Mouse (Mus musculus) left cerebral cortex, postnatal 14 days (tissue): Measurements from ENCODE around the gene Mcf2l. TPM values are rescaled to one million over a fixed set of nuclear protein-coding genes. Genes with fewer than 3 reads are reported as not detected.

Experiments used
- DNase-seq, 2 experiments: peaks; one replicate each; pipeline ENCODE4 v3.0.0; 2021 to 2022; ENCODE audit warnings: low spot score in 2 of 2, mixed read lengths in 1 of 2
- intact Hi-C: fragments of 180-260 bp; cut with DNase I; formaldehyde crosslinking; loops from one replicate; pipeline ENCODE4 v1.15.1; 2025
- total RNA-seq, 2 experiments: library from RNA; stranded (reverse); gene quantifications; 2 replicates each; pipeline ENCODE4 v1.2.3; 2021

The Mcf2l gene
- total RNA-seq, 2 experiments from 2014 or later = 249 to 271 TPM

DNA sequence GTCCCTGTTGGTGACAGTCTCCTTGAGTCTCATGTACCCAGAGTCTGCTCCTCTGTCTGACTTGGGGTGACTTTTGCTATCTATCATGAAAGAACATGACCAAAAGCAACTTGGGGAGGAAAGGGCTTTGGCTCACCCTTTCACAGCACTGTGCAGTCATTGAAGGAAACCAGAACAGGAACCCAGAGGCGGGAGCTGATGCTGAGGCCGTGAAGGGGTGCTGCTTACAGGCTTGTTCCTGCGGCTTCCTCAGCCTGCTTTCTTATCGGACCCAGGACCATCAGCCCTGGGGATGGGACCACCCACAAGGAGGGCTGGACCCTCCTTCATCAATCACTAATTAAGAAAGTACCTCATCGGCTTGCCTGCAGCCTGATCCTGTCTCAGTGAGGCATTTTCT is 103.1 kb downstream of the Mcf2l start:
- DNase-seq = no peak
- intact Hi-C loops = no loop called here

DNA sequence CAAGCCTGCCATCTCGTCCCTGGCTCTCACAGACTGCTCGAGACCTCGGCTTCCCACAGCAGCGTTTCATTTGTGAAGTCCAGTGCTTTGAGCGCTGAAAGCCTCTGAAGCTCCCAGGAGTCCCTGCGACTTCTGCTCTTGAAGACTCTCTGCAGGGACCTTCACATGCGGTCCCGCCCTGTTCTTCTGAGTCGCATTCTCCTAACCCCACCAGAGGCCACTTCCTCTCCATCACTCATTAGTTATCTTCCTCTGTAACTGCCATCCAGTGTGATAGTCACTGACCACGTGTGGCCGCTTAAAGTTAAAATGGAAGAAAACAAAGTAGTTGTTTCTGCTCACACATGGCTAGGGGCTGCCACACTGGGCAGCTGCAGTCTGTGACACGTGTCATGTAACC is 103.7 kb downstream of the Mcf2l start:
- intact Hi-C loops = no loop called here
- no peak for DNase-seq

- intact Hi-C loops = no loop called here
- no peak for DNase-seq
Measured at GRCm38 (mm10) chr8:12978308-12978707, 104.7 kb downstream of the Mcf2l start.

- intact Hi-C loops = no loop called here
Measured at GRCm38 (mm10) chr8:12978726-12979125, 105.1 kb downstream of the Mcf2l start.

GRCm38 (mm10) chr8:12983681-12984467 is 110.3 kb downstream of the Mcf2l start:
- DNase-seq = peak; percentile 85 to 95
- intact Hi-C loops = loop anchor here (5.0 kb wide), 1 partner anchor 67 kb away; no protein-coding TSS in a partner anchor

More at GRCm38 (mm10) chr8:12978726-12979125, 105.1 kb downstream of the Mcf2l start:
- peak; percentile 63 to 69 for DNase-seq

GRCm38 (mm10) chr8:12984601-12985243 is 111.1 kb downstream of the Mcf2l start:
- intact Hi-C loops = loop anchor here (5.0 kb wide), 1 partner anchor 67 kb away; no protein-coding TSS in a partner anchor

GRCm38 (mm10) chr8:12985259-12985658 is 111.7 kb downstream of the Mcf2l start:
- intact Hi-C loops = no loop called here
- peak; percentile 75 to 82 for DNase-seq

More at GRCm38 (mm10) chr8:12984601-12985243, 111.1 kb downstream of the Mcf2l start:
- DNase-seq = no peak

DNA sequence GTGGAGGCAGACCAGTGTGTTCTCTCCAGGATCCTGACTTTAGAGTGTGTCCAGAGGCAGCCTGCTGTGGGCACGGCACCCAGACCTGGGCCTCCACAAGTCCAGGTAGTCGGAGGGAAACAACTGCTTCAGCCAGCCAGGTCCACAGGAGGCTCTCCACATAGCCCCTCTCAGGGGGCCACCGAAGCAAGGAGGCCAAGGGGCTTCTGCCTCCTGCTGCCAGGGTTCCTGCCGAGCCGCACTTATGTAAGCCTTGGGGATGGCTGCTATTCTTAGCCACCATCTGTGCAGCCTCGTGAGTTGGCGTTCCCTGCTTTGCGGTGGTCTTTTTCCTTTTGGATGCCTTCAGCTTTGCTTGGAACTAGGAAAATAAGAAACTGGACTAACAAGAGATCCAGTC is 114.0 kb downstream of the Mcf2l start:
- intact Hi-C loops = loop anchor here (2.0 kb wide), 1 partner anchor 91 kb away; no protein-coding TSS in a partner anchor
- DNase-seq = peak; percentile 71 to 84

DNA sequence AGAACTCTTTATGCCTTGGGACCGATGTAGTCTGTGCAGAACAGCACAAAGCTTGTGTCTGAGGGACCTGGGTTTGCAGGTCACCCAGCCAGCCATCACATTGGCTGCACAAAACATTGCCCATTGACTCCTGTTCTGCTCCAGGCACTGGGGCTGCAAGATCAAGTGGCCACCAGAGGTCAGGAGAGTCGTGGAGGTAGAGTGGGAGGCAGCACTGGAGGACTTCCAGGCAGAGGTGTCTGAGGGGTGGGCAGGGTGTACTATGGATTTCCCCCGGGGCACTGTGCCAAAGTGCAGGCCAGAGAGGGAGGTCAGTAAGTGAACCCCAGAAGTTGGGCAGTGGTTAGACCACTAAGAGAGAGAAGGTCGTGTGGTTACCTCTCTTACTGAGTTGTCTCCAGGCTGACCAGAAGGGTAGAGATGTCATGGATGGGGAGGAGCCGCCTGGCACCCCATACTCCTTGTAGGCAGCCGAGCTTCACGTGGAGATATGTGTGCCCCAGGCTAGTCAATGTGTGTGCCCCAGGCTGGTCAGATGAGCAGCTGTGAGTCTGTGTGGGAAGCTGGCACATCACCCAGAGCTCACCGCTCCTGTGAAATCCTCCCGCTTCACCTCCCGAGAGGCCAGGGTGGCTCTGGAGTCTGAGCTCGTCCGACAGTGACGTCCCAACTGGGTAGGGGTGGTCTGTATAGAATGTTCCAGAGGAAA is 115.3 kb downstream of the Mcf2l start:
- intact Hi-C loops = no loop called here
- no peak for DNase-seq

GRCm38 (mm10) chr8:12991411-12991810 is 117.8 kb downstream of the Mcf2l start:
- DNase-seq = peak in 1 of 2 experiments; percentile 21
- intact Hi-C loops = no loop called here

DNA sequence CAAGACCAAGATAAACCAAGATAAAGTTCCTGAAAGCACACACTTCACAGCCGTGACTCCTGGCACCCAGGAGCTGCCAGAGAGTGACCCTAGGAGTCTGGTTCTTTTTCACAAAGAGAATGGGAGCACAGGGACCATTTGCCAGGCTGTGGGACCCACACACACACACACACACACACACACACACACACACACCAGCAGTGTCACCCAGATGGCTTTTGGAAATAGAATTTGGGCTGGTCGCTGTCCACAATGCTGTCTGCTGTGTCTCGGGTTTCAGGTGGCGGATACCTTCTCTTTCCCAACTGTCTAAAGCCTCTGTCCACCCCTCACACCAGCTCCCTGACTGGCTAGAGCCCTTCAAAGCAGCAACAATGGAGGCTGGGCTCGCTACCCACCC is 120.9 kb downstream of the Mcf2l start:
- DNase-seq = no peak
- intact Hi-C loops = no loop called here

- intact Hi-C loops = no loop called here
- peak; percentile 50 to 53 for DNase-seq
Measured at GRCm38 (mm10) chr8:12995481-12995880, 121.9 kb downstream of the Mcf2l start.

DNA sequence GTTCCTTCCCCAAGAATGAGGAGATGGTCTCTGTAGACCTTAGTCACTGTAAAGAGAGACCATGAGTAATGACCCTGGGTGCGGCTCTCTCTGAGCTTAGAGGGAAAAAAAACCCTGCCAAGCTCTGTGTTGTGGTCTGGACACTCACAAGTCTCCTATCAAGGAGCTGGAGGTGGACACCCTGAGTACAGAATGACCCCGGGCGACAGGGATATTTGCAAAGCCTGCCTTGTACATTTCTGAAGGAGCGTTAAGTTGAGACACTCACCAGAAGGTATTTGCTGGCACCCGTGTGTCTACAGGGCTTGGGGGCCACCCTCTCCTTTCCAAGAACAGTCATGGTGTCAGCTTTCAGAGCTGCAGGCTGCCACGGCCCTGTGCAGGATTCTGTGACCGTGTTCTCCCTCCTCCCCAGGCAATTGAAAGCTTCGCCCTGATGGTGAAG is 123.2 kb downstream of the Mcf2l start:
- DNase-seq = no peak
- intact Hi-C loops = no loop called here

DNA sequence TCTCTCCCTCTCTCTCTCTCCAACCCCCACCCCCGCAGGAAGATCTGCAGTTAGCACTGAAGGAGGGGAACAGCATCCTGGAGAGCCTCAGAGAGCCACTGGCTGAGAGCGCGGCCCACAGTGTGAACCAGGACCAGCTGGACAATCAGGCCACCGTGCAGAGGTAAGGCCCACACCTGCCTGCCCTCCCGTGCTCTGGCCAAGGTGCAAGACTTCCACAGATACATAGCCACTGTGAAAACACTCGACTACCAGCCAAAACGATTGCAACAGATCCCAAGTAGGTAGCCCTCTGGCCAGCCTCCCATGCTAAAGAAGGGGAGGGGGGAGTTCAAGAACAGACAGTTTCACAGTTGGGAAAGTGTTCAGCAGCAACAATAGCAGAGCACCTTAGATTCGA is 124.7 kb downstream of the Mcf2l start:
- intact Hi-C loops = no loop called here
- DNase-seq = no peak

GRCm38 (mm10) chr8:12999793-13000192 is 126.2 kb downstream of the Mcf2l start:
- intact Hi-C loops = loop anchor here (5.0 kb wide), 1 partner anchor 88 kb away; no protein-coding TSS in a partner anchor
- DNase-seq = peak in 1 of 2 experiments; percentile 53

DNA sequence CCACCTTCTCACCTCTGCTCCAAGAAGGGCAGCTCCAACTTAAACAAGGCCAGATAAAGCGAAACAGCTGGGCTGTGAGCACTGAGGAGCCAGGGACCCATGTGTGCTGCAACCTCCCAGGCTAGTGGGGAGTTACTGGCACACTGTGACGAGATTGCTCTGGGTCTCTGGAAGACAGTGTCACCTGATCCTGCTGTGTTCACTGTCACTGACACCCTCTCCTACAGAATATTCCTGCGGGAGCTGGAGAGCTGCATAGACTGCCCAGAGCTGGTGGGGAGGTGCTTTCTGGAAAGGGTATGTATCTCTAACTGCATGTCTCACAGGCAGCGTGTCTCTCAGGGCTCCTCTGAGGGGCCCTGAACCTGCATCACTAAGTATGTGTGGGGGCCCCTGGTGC is 133.9 kb downstream of the Mcf2l start:
- intact Hi-C loops = no loop called here
- DNase-seq = no peak

GRCm38 (mm10) chr8:13010313-13010712 is 136.7 kb downstream of the Mcf2l start:
- intact Hi-C loops = loop anchor here (5.0 kb wide), 1 partner anchor 82 kb away; no protein-coding TSS in a partner anchor
- DNase-seq = no peak

DNA sequence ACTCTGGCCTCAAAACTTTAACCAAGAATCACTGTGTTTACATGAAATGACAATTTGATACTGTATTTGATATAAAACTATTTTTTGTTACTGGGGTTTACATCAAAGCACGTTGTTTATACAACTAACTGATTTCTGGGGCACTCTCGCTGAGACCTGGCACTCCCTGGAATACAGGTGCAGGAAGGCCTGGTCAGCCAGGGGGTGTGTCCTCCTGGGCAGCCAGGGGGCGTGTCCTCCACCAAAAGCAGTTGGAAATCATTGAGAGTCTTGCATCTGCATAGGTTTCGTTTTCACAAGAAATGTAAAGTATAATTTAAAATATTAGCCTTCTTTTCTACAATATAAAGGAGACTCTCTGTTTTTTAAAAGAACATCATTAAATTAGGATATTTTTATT is 146.0 kb downstream of the Mcf2l start:
- intact Hi-C loops = no loop called here
- no peak for DNase-seq

GRCm38 (mm10) chr8:13021830-13022229 is 148.2 kb downstream of the Mcf2l start:
- DNase-seq = peak; percentile 34 to 36
- intact Hi-C loops = no loop called here
